Mouse (Mus musculus) liver, embryonic 13.5 days (tissue): ENCODE results near the gene Gm20765. TPM values are rescaled to one million over a fixed set of nuclear protein-coding genes. Genes with fewer than 3 reads are reported as not detected.
"Not testable (repeated sequence)": the region's sequence is repeated elsewhere in the genome, so short reads cannot be mapped to it uniquely, and the experiment has no call there.

Source experiments
- ATAC-seq: fragments of 200-750 bp; cut with Nextera tagmentation; 2 replicates; pipeline ENCODE4 v1.8.0; 2017; ENCODE audit warnings: low read depth, mild to moderate bottlenecking, moderate number of reproducible peaks, moderate library complexity
- DNase-seq: peaks from one replicate; pipeline ENCODE4 v3.0.0; 2022
- H3K27ac ChIP-seq: fragments of 300-500 bp; sonication (generic); 2 replicates; pipeline ENCODE4 v1.5.1; 2015; ENCODE audit warnings: moderate library complexity, mild to moderate bottlenecking, inconsistent platforms
- H3K27me3 ChIP-seq: fragments of 300-500 bp; sonication (generic); 2 replicates; pipeline ENCODE4 v1.6.1; 2015; ENCODE audit warnings: mild to moderate bottlenecking, inconsistent platforms
- H3K36me3 ChIP-seq: fragments of 300-500 bp; sonication (generic); 2 replicates; pipeline ENCODE4 v1.6.1; 2015; ENCODE audit warnings: mild to moderate bottlenecking, inconsistent platforms
- H3K4me1 ChIP-seq: fragments of 300-500 bp; sonication (generic); replicated peaks from 2 replicates; pipeline ENCODE4 v1.6.1; 2015; ENCODE audit warnings: inconsistent platforms
- H3K4me2 ChIP-seq: fragments of 300-500 bp; sonication (generic); 2 replicates; pipeline ENCODE4 v1.6.1; 2015; ENCODE audit warnings: inconsistent platforms, mild to moderate bottlenecking, moderate library complexity
- H3K4me3 ChIP-seq: fragments of 300-500 bp; sonication (generic); replicated peaks from 2 replicates; pipeline ENCODE4 v1.5.1; 2015; ENCODE audit warnings: mild to moderate bottlenecking, inconsistent platforms
- H3K9ac ChIP-seq: fragments of 300-500 bp; sonication (generic); 2 replicates; pipeline ENCODE4 v1.6.1; 2015; ENCODE audit warnings: mild to moderate bottlenecking, inconsistent platforms
- H3K9me3 ChIP-seq: fragments of 300-500 bp; sonication (generic); replicated peaks from 2 replicates; pipeline ENCODE4 v1.6.1; 2016; ENCODE audit warnings: inconsistent platforms
- WGBS: fragments of 180-500 bp; shearing (Covaris S2); methylation state at CpG from one replicate; pipeline ENCODE4 v1.1.7; 2015; ENCODE audit not compliant: insufficient replicate concordance; 5-methylcytosine and 5-hydroxymethylcytosine counted together
- polyA plus RNA-seq: library from polyadenylated mRNA; unstranded; fragments of >200 nt; fragmentation: Nextera tagmentation; extraction: Ambion mirVana; gene quantifications from 2 replicates; pipeline ENCODE4 v1.2.1, GENCODE M21; 2015

Gm20765 gene
- polyA plus RNA-seq = not detected in 2 replicates

GRCm38 (mm10) chr10:104185233-104185632 lies at the start of gene Gm20765:
Gene Gm20765 (plus strand): TSS chr10:104185533.
- H3K36me3 ChIP-seq, H3K9ac ChIP-seq, DNase-seq, H3K4me1 ChIP-seq, H3K4me2 ChIP-seq, H3K27me3 ChIP-seq, H3K4me3 ChIP-seq, ATAC-seq, H3K27ac ChIP-seq, H3K9me3 ChIP-seq: not testable (repeated sequence)
- WGBS = no CpG with 5 or more reads among the region's 3 CpGs

GRCm38 (mm10) chr10:104142687-104143086 lies 42.6 kb upstream of the Gm20765 start, which contains the start of gene Gm21293:
Gene Gm21293 (plus strand): TSS chr10:104142987.
- not testable (repeated sequence) for H3K4me1 ChIP-seq, H3K27me3 ChIP-seq, H3K4me3 ChIP-seq, H3K27ac ChIP-seq, H3K4me2 ChIP-seq, H3K9me3 ChIP-seq, ATAC-seq, DNase-seq, H3K36me3 ChIP-seq, H3K9ac ChIP-seq
- no CpG with 5 or more reads among the region's 3 CpGs for WGBS

- not testable (repeated sequence) for H3K9me3 ChIP-seq, H3K27me3 ChIP-seq, H3K4me1 ChIP-seq, H3K4me2 ChIP-seq, H3K36me3 ChIP-seq, ATAC-seq, H3K4me3 ChIP-seq, H3K27ac ChIP-seq, DNase-seq, H3K9ac ChIP-seq
- WGBS = no CpG with 5 or more reads among the region's 3 CpGs
Measured at GRCm38 (mm10) chr10:104151197-104151596, 34.1 kb upstream of the Gm20765 start, which contains the start of gene Gm6763. Gene Gm6763 (plus strand): TSS chr10:104151497.

GRCm38 (mm10) chr10:104159706-104160105 lies 25.6 kb upstream of the Gm20765 start, which contains the start of gene Gm8764:
Gene Gm8764 (plus strand): TSS chr10:104160006.
- not testable (repeated sequence) for ATAC-seq
- no CpG with 5 or more reads among the region's 3 CpGs for WGBS

GRCm38 (mm10) chr10:104168215-104168614 lies 17.1 kb upstream of the Gm20765 start, which contains the start of gene Gm21304:
Gene Gm21304 (plus strand): TSS chr10:104168515.
- not testable (repeated sequence) for H3K27ac ChIP-seq, H3K9ac ChIP-seq, H3K4me2 ChIP-seq, H3K4me1 ChIP-seq, H3K4me3 ChIP-seq, ATAC-seq, DNase-seq, H3K36me3 ChIP-seq, H3K27me3 ChIP-seq, H3K9me3 ChIP-seq
- whole genome bisulfite sequencing = no CpG with 5 or more reads among the region's 3 CpGs

More at GRCm38 (mm10) chr10:104159706-104160105, 25.6 kb upstream of the Gm20765 start, which contains the start of gene Gm8764:
- H3K4me1 ChIP-seq, H3K9ac ChIP-seq, H3K27ac ChIP-seq, H3K27me3 ChIP-seq, H3K4me3 ChIP-seq, H3K4me2 ChIP-seq, H3K36me3 ChIP-seq, DNase-seq, H3K9me3 ChIP-seq: not testable (repeated sequence)

- H3K4me2 ChIP-seq, H3K27me3 ChIP-seq, H3K27ac ChIP-seq, H3K4me1 ChIP-seq, H3K9me3 ChIP-seq, ATAC-seq, H3K4me3 ChIP-seq, DNase-seq, H3K9ac ChIP-seq, H3K36me3 ChIP-seq: not testable (repeated sequence)
- WGBS = no CpG with 5 or more reads among the region's 3 CpGs
Measured at GRCm38 (mm10) chr10:104176724-104177123, 8.6 kb upstream of the Gm20765 start, which contains the start of gene Gm21312. Gene Gm21312 (plus strand): TSS chr10:104177024.

GRCm38 (mm10) chr10:104193742-104194141 lies 8.4 kb downstream of the Gm20765 start, which contains the start of gene Gm4340:
Gene Gm4340 (plus strand): TSS chr10:104194042.
- H3K9ac ChIP-seq, H3K36me3 ChIP-seq, H3K4me1 ChIP-seq, H3K4me2 ChIP-seq, H3K4me3 ChIP-seq, H3K27me3 ChIP-seq, ATAC-seq, H3K9me3 ChIP-seq, H3K27ac ChIP-seq, DNase-seq: not testable (repeated sequence)
- WGBS = no CpG with 5 or more reads among the region's 3 CpGs

- Histone ChIP-seq H3K9ac (no peak overlapping the region), H3K27me3 (no peaks in the 10 kb centered on the region), H3K27ac (no peak overlapping the region), H3K4me2 (no peak overlapping the region), H3K4me1 (no peaks in the 10 kb centered on the region), H3K36me3 (no peaks in the 10 kb centered on the region), H3K9me3 (no peaks in the 10 kb centered on the region), H3K4me3 (no peak overlapping the region)
- WGBS = 56% methylated on average over 1 of the region's 1 CpGs
- DNase-seq (no peak), ATAC-seq (no peak)
Measured at GRCm38 (mm10) chr10:104209655-104210054, 24.3 kb downstream of the Gm20765 start.

GRCm38 (mm10) chr10:104210268-104210990 lies 25.1 kb downstream of the Gm20765 start:
- no peak overlapping the region for H3K27ac ChIP-seq
- ATAC-seq (no peak), DNase-seq (no peak)
- no peak overlapping the region for H3K9ac ChIP-seq
- 50% methylated on average over 3 of the region's 3 CpGs for WGBS
- H3K4me3 ChIP-seq = no peak overlapping the region
- H3K27me3 ChIP-seq = no peaks in the 10 kb centered on the region
- H3K36me3 ChIP-seq = no peaks in the 10 kb centered on the region
- no peak overlapping the region for H3K4me2 ChIP-seq
- no peaks in the 10 kb centered on the region for H3K9me3 ChIP-seq
- no peaks in the 10 kb centered on the region for H3K4me1 ChIP-seq

GRCm38 (mm10) chr10:104214527-104214926 lies 29.2 kb downstream of the Gm20765 start:
- Histone ChIP-seq H3K4me2 (no peak overlapping the region), H3K9ac (no peak overlapping the region)
- 75% methylated on average over 5 of the region's 5 CpGs for WGBS

GRCm38 (mm10) chr10:104220303-104221021 lies 35.1 kb downstream of the Gm20765 start:
- no peak for ATAC-seq
- Histone ChIP-seq H3K4me1 (no peaks in the 10 kb centered on the region), H3K36me3 (no peaks in the 10 kb centered on the region), H3K27me3 (no peaks in the 10 kb centered on the region), H3K4me3 (no peak overlapping the region), H3K9ac (no peak overlapping the region), H3K4me2 (no peak overlapping the region), H3K9me3 (no peaks in the 10 kb centered on the region), H3K27ac (no peak overlapping the region)
- 65% methylated on average over 6 of the region's 6 CpGs for WGBS
- no peak for DNase-seq

More at GRCm38 (mm10) chr10:104214527-104214926, 29.2 kb downstream of the Gm20765 start:
- no peak for DNase-seq
- no peak overlapping the region for H3K27ac ChIP-seq
- no peaks in the 10 kb centered on the region for H3K36me3 ChIP-seq
- H3K4me3 ChIP-seq = no peak overlapping the region
- ATAC-seq = no peak
- H3K9me3 ChIP-seq = no peaks in the 10 kb centered on the region
- H3K4me1 ChIP-seq = no peaks in the 10 kb centered on the region
- H3K27me3 ChIP-seq = no peaks in the 10 kb centered on the region
